Mouse (Mus musculus) cerebral cortex, adult 2 months (tissue): Measurements from ENCODE around the gene Spata13.

Experiments used
- WGBS: fragments of 180-500 bp; shearing (Covaris S2); methylation state at CpG from one replicate; pipeline ENCODE4 v1.1.7; 2018; 5-methylcytosine and 5-hydroxymethylcytosine counted together

Gene Spata13

DNA sequence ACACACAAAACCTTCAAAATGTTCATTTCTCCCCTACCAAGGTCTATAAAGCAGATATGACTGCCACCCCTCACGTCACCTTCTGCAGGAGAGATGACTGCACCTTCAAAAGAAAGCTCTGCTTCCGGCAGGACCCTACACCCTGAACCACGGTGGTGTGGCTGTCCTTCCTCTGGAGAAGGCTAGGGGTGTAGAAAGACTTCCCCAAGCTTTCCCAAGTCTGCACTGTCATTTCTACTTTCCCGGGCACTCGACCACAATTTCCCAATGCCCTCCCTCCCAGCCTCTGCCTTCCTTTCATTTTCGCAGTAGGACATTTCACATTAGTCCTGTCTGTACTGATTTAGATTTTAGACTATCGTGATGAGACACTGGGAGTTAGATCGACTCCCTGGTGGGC, 149.4 kb downstream of the Spata13 start:
- WGBS, result 46% methylated on average over 8 of the region's 8 CpGs

DNA sequence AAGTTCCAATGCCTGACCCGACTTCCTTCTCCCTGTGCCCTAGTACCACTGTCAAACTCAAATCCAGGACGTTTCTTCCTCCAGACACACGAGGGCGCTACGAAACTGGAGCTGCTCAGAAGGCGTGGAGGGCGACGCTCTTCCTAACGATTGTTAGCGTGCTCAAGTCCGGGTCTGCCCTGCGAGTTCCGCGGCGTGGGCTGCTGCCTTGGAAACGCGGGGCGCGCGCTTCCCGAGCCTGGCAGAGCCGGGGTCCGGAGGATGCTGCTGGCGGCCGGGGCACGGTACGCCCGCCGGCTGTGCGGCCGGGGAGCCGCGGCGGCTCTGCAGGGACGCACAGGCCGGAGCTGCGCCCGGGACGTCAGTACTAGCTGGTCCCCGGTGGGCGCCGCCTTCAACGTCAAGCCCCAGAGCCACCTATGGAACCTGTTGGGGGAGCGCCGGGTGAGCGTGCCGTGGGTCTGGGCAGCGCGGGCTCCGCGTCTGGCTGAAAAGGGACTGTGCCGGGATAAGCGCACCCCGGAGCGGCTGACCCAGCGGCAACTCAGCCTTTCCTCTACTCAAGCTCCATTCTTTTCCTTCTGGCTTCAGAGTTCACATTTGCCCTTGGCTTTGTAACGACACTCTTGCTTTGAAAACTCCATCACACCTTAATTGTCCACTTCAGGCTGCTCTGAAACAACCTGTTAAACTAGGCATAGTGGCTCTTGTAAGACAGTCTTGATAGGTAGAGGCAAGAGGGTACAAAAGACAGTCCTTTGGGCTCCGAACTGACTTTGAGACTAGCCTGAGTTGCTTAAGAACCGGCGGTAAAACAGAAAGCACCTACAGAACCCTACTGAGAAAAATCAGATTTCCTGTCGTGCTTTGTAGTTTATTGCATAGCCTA, 150.9 kb downstream of the Spata13 start, which contains the start of gene Mipep:
TSS of gene Mipep (plus strand) at position 147 of the 889 bp plus-strand sequence.
- WGBS, result under 1% methylated on average over 61 of the region's 61 CpGs

DNA sequence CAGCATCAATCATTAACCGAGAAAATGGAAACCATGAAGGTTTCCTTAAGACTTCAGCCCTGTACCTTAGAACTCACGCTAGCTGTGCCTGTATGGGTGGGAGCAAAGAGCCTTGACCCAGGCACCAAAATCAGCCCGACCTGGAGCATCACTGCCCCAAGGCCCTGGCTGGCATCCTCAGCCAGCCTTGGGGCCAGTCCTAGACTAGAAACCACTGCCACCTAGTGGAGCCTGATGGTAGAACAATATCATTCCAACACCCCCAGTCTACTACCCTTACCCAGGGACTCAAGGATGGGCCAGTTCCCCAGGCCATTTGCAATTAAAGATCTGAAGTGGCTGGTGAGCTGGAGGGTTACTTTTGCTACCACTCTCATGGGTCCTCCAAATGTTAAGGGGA, 156.3 kb downstream of the Spata13 start:
- WGBS, result 47% methylated on average over 3 of the region's 3 CpGs

DNA sequence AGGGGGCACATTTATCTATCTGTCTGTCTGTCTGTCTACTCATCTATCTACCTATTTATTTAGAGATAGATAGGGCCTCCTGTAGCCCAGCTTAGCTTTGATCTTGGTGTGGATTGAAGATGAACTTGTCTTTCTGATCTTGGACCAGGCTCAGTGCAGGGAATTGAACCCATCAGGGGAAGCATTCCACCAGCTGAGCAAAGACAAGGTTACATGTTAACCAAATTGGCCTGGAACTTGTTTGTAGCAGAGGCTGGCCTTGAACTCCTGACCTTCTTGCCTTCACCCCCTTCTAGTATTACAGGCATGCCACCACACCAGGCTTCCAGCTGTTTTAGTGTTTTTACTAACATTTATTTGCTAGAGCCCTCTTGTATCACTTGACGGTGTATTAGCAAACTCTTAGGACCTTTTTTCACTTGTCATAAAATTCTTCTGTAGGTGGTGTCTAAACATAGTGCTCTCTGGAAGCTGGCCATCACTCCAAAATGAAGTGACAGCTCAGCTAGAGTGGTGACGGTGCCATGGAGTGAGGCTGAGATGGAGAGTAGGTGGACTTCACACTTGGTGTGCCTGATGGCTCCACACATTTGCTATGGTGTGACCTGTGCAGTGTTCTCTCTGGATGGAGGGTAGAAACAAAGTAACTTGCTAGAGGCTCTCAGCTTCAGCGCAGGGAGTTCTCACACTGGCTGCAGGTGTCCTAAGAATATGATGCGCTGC, 163.0 kb downstream of the Spata13 start:
- 49% methylated on average over 4 of the region's 4 CpGs for WGBS

DNA sequence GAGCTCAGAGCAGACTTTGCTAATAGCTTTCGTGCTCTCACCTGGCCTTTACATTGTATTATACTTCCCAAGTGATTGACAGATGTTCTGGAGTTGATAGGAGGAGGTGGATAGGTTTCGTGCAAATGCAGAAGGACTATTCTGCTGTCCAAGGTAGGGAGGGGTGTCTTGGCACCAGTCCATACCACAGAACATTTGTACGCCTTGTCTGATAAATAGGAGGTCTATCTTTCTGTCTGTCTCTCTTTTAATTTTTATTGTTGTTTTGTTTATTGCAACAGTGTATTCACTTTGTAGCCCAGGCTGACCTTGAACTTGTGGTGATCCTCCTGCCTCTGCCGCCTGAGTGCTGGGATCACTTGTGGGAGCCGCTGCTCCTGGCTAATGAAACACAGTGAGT, 163.8 kb downstream of the Spata13 start:
- 94% methylated on average over 5 of the region's 5 CpGs for WGBS

DNA sequence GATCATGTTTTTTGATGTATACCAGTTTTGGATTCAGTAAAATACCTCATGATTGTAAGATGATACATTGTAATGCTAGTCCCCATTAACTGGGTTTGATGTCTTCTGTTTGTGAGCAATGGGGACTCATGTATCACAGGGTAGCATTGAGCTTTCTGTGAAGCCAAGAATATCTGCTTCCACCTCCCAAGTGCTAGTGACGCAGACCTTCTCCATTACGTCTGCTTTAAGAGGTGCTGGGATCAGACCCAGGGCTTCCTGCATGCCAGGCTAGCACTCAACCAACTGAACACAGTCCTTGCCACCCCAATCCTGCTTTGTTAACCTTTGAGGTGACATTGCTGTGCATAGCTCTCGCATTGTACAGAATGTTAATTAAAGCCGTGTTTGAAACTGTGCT, 164.9 kb downstream of the Spata13 start:
- 86% methylated on average over 4 of the region's 4 CpGs for WGBS

DNA sequence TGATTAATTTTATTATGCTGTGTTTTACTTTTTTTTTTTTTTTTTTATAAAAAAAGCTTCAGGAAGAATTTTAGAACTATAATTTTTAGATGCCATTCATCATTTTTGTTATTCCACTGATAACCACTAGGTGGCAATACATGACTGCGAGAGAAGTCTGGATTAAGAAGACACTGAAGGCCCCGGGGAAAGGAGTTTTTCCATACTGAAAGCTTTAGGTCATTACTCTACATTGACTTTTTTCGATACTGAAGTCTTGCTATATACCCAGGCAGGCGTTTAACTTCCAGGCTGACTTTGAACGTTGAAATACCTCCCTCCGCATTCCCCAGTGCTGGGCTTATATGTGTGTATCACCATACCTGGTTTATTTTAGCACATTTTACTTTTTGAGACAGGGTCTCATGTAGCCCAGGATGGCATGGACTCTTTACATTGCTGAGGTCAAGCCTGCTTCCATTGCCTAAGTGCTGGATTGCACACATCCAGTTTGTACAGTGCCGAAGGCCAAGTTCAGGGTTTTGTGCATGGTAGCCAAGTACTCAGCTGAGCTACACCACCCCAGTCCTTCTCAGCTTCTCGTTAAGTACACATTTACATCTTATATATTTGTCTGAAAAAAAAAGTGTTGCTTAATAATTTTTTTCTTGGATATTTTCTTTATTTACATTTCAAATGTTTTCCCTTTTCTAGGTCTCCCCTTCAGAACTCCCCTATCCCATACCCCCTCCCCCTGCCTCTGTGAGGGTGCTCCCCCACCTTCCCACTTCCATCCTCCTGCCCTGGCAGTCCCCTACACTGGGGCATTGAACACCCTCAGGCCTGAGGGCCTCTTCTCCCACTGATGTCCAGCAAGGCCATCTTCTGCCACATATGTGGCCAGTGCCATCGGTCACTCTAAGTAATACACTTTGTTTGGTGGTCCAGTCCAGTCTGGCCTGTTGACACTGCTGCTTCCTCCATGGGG, 166.2 kb downstream of the Spata13 start:
- WGBS, result 48% methylated on average over 9 of the region's 9 CpGs

DNA sequence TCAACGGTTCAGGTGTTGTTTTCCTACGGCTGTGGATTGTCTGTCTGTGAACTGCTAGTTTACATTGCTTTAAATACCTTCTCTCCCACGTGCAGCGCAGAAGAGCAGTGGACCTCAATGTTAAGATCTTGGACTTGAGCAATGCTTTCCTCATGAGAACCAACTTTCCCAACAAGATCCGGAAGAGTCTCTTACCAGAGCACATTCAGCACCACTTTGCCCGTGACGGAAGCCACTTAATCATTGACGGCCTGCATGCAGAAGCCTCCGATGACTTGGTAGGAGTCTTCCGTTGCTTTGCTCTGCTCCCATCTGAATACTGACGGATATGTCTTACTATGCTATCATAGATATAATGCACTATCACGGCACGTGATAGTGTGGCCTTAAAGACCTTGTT, 168.2 kb downstream of the Spata13 start:
- WGBS, result 96% methylated on average over 13 of the region's 13 CpGs

DNA sequence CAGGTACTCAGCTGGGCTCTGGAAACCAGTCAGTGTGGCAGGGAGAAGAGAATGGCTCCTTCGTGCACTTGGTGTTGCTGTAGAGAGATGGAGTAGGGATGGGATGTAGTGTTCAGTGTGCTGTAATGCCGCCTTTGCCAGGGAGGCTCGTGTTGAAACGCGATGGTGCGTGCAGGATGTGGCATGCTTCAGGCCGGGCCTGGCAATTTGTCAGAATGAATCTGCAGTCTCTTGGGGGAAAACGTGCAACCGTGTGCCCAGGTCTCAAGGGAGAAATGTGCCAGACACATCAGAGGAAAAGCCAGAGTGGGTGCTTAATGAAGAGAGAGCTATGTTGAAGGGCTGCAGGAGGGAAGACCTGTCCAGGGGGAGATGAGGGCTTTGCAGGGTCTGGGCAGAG, 171.2 kb downstream of the Spata13 start:
- 82% methylated on average over 9 of the region's 9 CpGs for WGBS

DNA sequence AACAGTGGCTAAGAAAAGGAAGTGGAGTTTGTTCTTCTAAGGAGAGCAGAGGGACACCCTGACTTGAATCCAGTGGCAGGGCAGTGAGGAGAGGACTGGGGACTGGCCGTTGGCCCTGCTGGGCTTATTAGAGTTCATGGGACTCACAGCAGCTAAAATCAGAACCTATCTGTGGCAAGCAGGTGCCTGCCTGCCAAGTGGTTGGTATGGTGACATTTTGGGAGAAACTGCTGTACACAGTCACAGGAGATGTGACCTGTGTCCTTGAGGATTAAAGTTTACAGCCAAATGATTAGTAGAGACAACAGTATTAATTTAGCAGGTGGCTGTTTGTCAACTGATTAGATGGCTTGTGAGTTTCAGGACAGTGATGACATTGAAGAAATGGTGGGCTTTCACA, 172.1 kb downstream of the Spata13 start:
- WGBS, result 79% methylated on average over 1 of the region's 1 CpGs

DNA sequence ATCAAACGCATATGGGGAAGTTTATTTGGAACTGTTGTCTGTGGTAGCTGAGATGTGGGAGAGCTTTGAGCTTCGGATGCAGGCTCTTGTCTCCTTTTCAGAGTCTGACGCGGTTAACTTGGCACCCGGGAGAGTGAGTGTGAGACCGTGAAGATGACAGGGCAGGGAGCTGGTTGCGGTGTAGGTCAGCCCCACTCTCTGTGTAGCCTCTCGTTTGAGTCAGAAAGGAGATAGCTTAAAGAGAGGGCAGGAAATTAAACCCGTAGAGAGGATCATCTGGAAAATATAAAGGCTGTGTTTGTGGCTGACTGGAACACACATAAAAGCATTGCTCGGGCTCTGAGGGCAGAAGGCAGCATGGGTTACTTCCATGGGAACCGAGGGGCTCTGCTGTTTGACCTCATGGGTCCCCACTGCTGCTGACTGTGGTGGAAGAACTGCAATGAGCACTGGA, 173.1 kb downstream of the Spata13 start:
- WGBS, result 46% methylated on average over 11 of the region's 11 CpGs

DNA sequence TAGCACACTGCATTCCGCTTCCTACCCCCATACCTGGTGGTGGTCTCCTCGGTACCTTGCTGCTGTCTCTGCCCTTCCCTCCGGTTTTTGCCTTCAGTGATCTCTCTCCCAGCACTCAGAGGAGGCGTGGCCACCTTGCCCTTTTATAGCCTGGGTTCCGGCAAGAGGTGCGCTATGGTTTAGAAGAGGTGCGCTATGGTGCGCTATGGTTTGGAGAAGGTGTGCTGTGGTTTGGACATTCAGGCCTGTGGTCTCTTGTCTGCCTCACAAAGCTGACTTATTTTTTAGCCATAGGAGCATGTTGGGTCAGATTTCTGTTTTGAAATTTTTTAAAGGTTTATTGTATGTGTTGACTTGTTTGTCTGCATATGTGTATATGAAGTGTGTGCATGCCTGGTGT, 176.1 kb downstream of the Spata13 start:
- 94% methylated on average over 8 of the region's 8 CpGs for WGBS

DNA sequence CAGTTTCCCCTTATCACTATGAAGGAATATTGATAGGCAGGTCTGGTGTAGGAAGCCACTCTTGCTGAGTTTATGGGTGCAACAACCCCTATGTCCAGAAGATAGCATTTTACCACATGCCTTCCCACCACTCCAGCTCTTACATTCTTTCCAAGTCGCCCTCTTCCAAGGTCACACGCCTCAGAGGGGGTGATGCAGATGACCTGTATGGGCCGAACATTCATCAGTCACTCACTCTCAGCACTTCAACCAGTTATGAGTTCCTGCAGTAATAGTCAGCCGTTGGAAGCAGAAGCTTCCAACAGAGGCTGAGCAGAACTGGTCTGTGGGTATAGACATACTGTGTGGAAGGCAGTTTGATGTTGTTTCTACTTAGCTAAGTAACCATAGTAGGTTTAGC, 177.7 kb downstream of the Spata13 start:
- 96% methylated on average over 4 of the region's 4 CpGs for WGBS
